Mouse (Mus musculus) heart, adult 11 months (tissue): ENCODE measurements around the gene Insl6.

Experiments
- DNase-seq: peaks from one replicate; pipeline ENCODE4 v3.0.0; 2022

The Insl6 gene

GRCm38 (mm10) chr19:29325053-29325851 lies at the start of gene Insl6:
TSS of gene Insl6 (minus strand) at chr19:29325356.
- peak; percentile 92 for DNase-seq

GRCm38 (mm10) chr19:29374947-29375346 lies 49.8 kb upstream of the Insl6 start:
- peak; percentile 76 for DNase-seq

- no peak for DNase-seq
Observed at GRCm38 (mm10) chr19:29373438-29373837, 48.3 kb upstream of the Insl6 start.

- DNase-seq: peak; percentile 64
Observed at GRCm38 (mm10) chr19:29372621-29373020, 47.5 kb upstream of the Insl6 start.

- DNase-seq: peak; percentile 84
Observed at GRCm38 (mm10) chr19:29372138-29372537, 47.0 kb upstream of the Insl6 start.

GRCm38 (mm10) chr19:29371284-29372081 lies 46.3 kb upstream of the Insl6 start:
- peak; percentile 85 for DNase-seq

GRCm38 (mm10) chr19:29370545-29371283 lies 45.6 kb upstream of the Insl6 start:
- DNase-seq: peak; percentile 78

GRCm38 (mm10) chr19:29370112-29370511 lies 45.0 kb upstream of the Insl6 start:
- peak; percentile 79 for DNase-seq

- peak; percentile 89 for DNase-seq
Observed at GRCm38 (mm10) chr19:29368671-29369309, 43.6 kb upstream of the Insl6 start.

- no peak for DNase-seq
Observed at GRCm38 (mm10) chr19:29368041-29368440, 42.9 kb upstream of the Insl6 start.

GRCm38 (mm10) chr19:29366969-29367622 lies 41.9 kb upstream of the Insl6 start, which contains the start of the genes Plgrkt and Cd274:
TSS of gene Plgrkt (minus strand) at chr19:29367390.
TSS of gene Cd274 (plus strand) at chr19:29367455.
- peak; percentile 99 for DNase-seq

GRCm38 (mm10) chr19:29366226-29366968 lies 41.2 kb upstream of the Insl6 start:
- DNase-seq: peak; percentile 91

GRCm38 (mm10) chr19:29365105-29365504 lies 39.9 kb upstream of the Insl6 start:
- DNase-seq: peak; percentile 66

GRCm38 (mm10) chr19:29364076-29364475 lies 38.9 kb upstream of the Insl6 start:
- DNase-seq: peak; percentile 89

- DNase-seq: peak; percentile 84
Observed at GRCm38 (mm10) chr19:29363557-29363956, 38.4 kb upstream of the Insl6 start.

- peak; percentile 60 for DNase-seq
Observed at GRCm38 (mm10) chr19:29362173-29362930, 37.2 kb upstream of the Insl6 start.

- DNase-seq: peak; percentile 100
Observed at GRCm38 (mm10) chr19:29361468-29362130, 36.4 kb upstream of the Insl6 start.

- peak; percentile 75 for DNase-seq
Observed at GRCm38 (mm10) chr19:29360251-29360650, 35.1 kb upstream of the Insl6 start.

GRCm38 (mm10) chr19:29356281-29356680 lies 31.1 kb upstream of the Insl6 start:
- DNase-seq: peak; percentile 87
